Mouse (Mus musculus) lung, embryonic 16.5 days (tissue): ENCODE results near the gene Vsig2. TPM values are rescaled to one million over a fixed set of nuclear protein-coding genes. Genes with fewer than 3 reads are reported as not detected.

Source experiments
- ATAC-seq: fragments of 200-750 bp; cut with Nextera tagmentation; 2 replicates; pipeline ENCODE4 v1.8.0; 2017; ENCODE audit warnings: low read depth, mild to moderate bottlenecking, moderate library complexity
- H3K27ac ChIP-seq: fragments of 300-500 bp; sonication (generic); 2 replicates; pipeline ENCODE4 v1.5.1; 2014; ENCODE audit warnings: mild to moderate bottlenecking, control low read depth, low read length
- H3K27me3 ChIP-seq: fragments of 300-500 bp; sonication (generic); 2 replicates; pipeline ENCODE4 v1.6.1; 2014; ENCODE audit warnings: low read depth, low read length, mixed read lengths; ENCODE audit not compliant: control insufficient read depth, insufficient read depth
- H3K36me3 ChIP-seq: fragments of 300-500 bp; sonication (generic); 2 replicates; pipeline ENCODE4 v1.6.1; 2014; ENCODE audit warnings: low read length; ENCODE audit not compliant: control insufficient read depth, insufficient read depth
- H3K4me1 ChIP-seq: fragments of 300-500 bp; sonication (generic); replicated peaks from 2 replicates; pipeline ENCODE4 v1.6.1; 2014; ENCODE audit warnings: low read length, mixed read lengths; ENCODE audit not compliant: control insufficient read depth, insufficient read depth
- H3K4me2 ChIP-seq: fragments of 300-500 bp; sonication (generic); 2 replicates; pipeline ENCODE4 v1.6.1; 2014; ENCODE audit warnings: low read depth, low read length, control low read depth
- H3K4me3 ChIP-seq: fragments of 300-500 bp; sonication (generic); 2 replicates; pipeline ENCODE4 v1.5.1; 2014; ENCODE audit warnings: mild to moderate bottlenecking, low read length, control low read depth
- H3K9ac ChIP-seq: fragments of 300-500 bp; sonication (generic); 2 replicates; pipeline ENCODE4 v1.6.1; 2014; ENCODE audit warnings: low read length, control low read depth
- H3K9me3 ChIP-seq: fragments of 300-500 bp; sonication (generic); 2 replicates; pipeline ENCODE4 v1.6.1; 2016; ENCODE audit warnings: low read length; ENCODE audit not compliant: control insufficient read depth
- WGBS: fragments of 180-500 bp; shearing (Covaris S2); extraction: QIAGEN DNeasy Blood & Tissue Kit; methylation state at CpG from one replicate; pipeline ENCODE4 v1.1.7; 2014; 5-methylcytosine and 5-hydroxymethylcytosine counted together
- polyA plus RNA-seq: library from polyadenylated mRNA; unstranded; fragments of >200 nt; fragmentation: Nextera tagmentation; extraction: Ambion mirVana; gene quantifications from 2 replicates; pipeline ENCODE4 v1.2.1, GENCODE M21; 2015

Vsig2 gene
- polyA plus RNA-seq, 1 experiment from 2014 or later, result 40.2 TPM

DNA sequence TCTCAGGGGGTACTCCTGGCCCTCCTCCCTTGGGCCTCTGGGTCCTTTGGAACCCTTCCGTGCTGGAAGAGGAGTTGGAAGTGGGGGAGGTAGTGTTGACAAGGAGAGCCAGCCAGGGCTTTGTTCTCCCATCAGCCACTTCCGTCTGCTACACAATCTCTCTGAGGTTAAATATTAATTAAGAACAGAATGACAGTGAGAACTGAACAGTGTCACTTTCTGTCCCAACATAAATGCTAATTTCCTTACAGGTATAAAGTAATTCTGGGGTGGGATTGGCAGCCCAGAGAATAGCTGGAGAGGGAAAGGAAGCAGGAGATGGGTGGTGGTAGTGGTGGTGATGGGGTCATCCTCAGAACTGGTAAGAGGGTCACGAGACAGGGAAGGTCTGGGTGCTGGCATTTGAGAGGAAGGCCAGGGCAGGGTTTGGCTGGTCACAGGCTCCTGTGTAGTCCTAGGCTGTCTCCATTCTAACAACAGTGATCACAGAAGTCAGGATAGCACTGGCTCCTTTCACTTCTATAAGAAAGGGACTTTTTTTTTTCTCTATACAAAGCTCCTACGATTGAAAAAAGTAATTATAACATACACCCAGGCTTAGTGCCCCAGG lies 29.7 kb downstream of the Vsig2 start:
- Histone ChIP-seq H3K4me3 (no peak overlapping the region), H3K9me3 (no peaks in the 10 kb centered on the region), H3K4me2 (peak overlapping the region; percentile 39), H3K27me3 (no peaks in the 10 kb centered on the region), H3K27ac (peak overlapping the region; percentile 45; the same call in 1 of the 2 replicates), H3K9ac (peak overlapping the region; percentile 29; the same call in 1 of the 2 replicates), H3K36me3 (no peaks in the 10 kb centered on the region), H3K4me1 (peaks cover 20% of the 10 kb centered on the region)
- WGBS, result 35% methylated on average over 4 of the region's 4 CpGs
- peak; percentile 64; the same call in 1 of the 2 replicates for ATAC-seq

DNA sequence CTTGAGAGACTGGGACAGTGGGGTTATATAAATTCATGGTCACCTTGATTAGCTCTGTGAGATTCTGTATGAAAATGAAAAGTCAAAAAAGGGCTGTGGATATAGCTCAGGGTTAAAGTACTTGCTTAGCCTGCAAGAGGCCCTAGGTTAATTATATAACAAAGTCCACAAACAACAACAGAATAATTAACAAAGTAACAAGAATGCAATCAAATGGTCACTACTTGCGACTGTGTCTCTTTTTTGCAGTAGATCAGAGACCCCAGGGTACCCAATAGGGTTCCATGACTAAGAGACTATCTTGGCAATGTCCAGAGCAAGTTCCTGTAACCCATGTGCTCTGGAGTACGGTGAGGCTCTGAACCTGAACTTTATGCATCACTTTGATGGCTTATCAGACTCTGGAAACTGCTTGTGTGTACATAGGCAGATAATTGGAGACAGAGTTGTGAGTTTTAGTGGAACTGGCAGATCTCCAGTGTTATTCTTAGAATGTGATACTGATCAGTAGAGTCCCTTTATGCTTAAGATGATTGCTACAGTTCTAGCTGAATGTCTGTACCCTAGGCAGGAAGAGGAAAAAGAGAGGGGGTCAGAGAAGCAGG lies 30.3 kb downstream of the Vsig2 start:
- H3K27me3 ChIP-seq, result no peaks in the 10 kb centered on the region
- H3K27ac ChIP-seq, result no peak overlapping the region
- H3K9ac ChIP-seq, result no peak overlapping the region
- H3K4me1 ChIP-seq, result peaks cover 20% of the 10 kb centered on the region
- 52% methylated on average over 2 of the region's 2 CpGs for WGBS
- H3K36me3 ChIP-seq, result no peaks in the 10 kb centered on the region
- no peak for ATAC-seq
- H3K9me3 ChIP-seq, result no peaks in the 10 kb centered on the region
- H3K4me3 ChIP-seq, result no peak overlapping the region
- no peak overlapping the region for H3K4me2 ChIP-seq

- no peak overlapping the region for H3K27ac ChIP-seq
- no peak for ATAC-seq
Measured at GRCm38 (mm10) chr9:37572204-37572876, 33.3 kb downstream of the Vsig2 start.

GRCm38 (mm10) chr9:37576436-37576930 lies 37.4 kb downstream of the Vsig2 start:
- no peaks in the 10 kb centered on the region for H3K4me1 ChIP-seq
- H3K9me3 ChIP-seq, result no peaks in the 10 kb centered on the region
- H3K27me3 ChIP-seq, result no peaks in the 10 kb centered on the region
- 30% methylated on average over 14 of the region's 14 CpGs for WGBS
- H3K27ac ChIP-seq, result no peak overlapping the region
- ATAC-seq, result no peak
- no peak overlapping the region for H3K4me3 ChIP-seq
- H3K9ac ChIP-seq, result no peak overlapping the region
- H3K36me3 ChIP-seq, result no peaks in the 10 kb centered on the region
- H3K4me2 ChIP-seq, result no peak overlapping the region

More at GRCm38 (mm10) chr9:37572204-37572876, 33.3 kb downstream of the Vsig2 start:
- no peak overlapping the region for H3K4me3 ChIP-seq
- H3K4me2 ChIP-seq, result no peak overlapping the region
- H3K27me3 ChIP-seq, result no peaks in the 10 kb centered on the region
- H3K36me3 ChIP-seq, result no peaks in the 10 kb centered on the region
- peaks cover 20% of the 10 kb centered on the region for H3K4me1 ChIP-seq
- H3K9ac ChIP-seq, result no peak overlapping the region
- 44% methylated on average over 3 of the region's 3 CpGs for WGBS
- H3K9me3 ChIP-seq, result no peaks in the 10 kb centered on the region

DNA sequence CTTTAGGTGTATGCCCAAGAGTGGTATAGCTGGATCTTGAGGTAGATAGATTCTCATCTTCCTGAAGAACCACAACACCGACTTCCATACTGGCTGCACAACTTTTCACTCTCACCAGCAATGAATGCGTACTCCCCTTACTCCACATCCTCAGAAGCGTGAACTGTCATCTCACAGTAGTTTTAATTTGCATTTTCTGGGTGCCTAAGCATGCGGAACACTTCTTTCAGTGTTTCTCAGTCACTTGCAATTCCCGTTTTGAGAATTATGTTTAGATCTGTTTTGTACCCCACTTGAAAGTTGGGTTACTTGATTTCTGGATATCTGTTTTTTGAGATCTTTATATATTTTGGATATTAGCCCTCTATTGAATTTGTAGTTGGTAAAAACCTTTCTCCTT lies 44.5 kb downstream of the Vsig2 start:
- H3K4me1 ChIP-seq, result no peaks in the 10 kb centered on the region
- 81% methylated on average over 5 of the region's 5 CpGs for WGBS
- no peak for ATAC-seq
- no peak overlapping the region for H3K27ac ChIP-seq
- no peak overlapping the region for H3K4me3 ChIP-seq
- no peak overlapping the region for H3K9ac ChIP-seq
- no peaks in the 10 kb centered on the region for H3K27me3 ChIP-seq
- no peaks in the 10 kb centered on the region for H3K9me3 ChIP-seq
- H3K36me3 ChIP-seq, result no peaks in the 10 kb centered on the region
- H3K4me2 ChIP-seq, result no peak overlapping the region

DNA sequence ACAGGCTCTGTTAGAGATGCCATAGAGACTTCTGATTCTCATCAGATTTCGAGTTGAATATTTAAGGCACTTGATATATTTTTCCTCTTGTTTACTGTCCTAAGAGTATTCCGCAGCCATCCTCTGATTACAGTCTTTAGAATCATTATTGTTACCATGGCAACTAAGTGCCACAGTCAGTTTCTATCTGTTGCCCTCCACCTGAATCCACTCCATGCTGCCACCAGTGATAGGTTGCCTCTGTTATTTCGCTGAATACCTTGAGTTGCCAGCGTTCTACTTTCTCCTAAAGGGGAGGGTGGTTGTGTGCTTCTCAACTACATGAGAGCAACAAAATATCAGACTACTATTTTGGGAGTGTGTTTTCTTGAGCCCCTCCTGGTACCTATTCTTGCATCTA lies 47.7 kb downstream of the Vsig2 start:
- H3K9ac ChIP-seq, result no peak overlapping the region
- H3K9me3 ChIP-seq, result no peaks in the 10 kb centered on the region
- WGBS, result 63% methylated on average over 4 of the region's 4 CpGs
- H3K4me1 ChIP-seq, result no peaks in the 10 kb centered on the region
- no peak for ATAC-seq
- H3K36me3 ChIP-seq, result no peaks in the 10 kb centered on the region
- no peak overlapping the region for H3K27ac ChIP-seq
- H3K4me3 ChIP-seq, result no peak overlapping the region
- H3K4me2 ChIP-seq, result no peak overlapping the region
- no peaks in the 10 kb centered on the region for H3K27me3 ChIP-seq

- Histone ChIP-seq H3K4me3 (no peak overlapping the region), H3K27me3 (no peaks in the 10 kb centered on the region), H3K27ac (no peak overlapping the region), H3K4me1 (no peaks in the 10 kb centered on the region), H3K36me3 (no peaks in the 10 kb centered on the region), H3K9ac (no peak overlapping the region), H3K9me3 (no peaks in the 10 kb centered on the region), H3K4me2 (no peak overlapping the region)
- no peak for ATAC-seq
- 89% methylated on average over 4 of the region's 4 CpGs for WGBS
Measured at GRCm38 (mm10) chr9:37590381-37590780, 51.3 kb downstream of the Vsig2 start.

DNA sequence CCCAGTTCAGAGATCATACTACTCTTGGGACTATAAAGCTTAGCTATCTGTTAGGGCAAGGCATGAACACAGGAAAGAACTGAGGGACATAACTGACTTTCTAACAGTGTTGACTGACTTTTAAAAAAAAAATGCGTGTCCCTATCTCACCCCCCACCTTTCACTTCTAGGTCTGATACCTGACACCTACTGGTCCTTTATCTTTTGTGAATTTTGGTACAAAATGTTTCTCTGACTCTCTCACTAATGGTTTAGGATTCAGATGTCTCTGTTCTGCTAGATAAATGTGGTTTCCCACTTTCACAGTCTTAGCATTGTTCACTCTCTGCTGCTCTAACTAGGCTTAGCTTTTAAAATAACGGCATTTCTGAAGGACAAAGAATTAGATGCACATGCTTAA lies 53.0 kb downstream of the Vsig2 start:
- H3K27me3 ChIP-seq, result no peaks in the 10 kb centered on the region
- no peaks in the 10 kb centered on the region for H3K36me3 ChIP-seq
- H3K4me2 ChIP-seq, result no peak overlapping the region
- no peaks in the 10 kb centered on the region for H3K9me3 ChIP-seq
- WGBS, result 70% methylated on average over 2 of the region's 2 CpGs
- H3K4me3 ChIP-seq, result no peak overlapping the region
- no peaks in the 10 kb centered on the region for H3K4me1 ChIP-seq
- no peak overlapping the region for H3K9ac ChIP-seq
- H3K27ac ChIP-seq, result no peak overlapping the region
- ATAC-seq, result no peak

DNA sequence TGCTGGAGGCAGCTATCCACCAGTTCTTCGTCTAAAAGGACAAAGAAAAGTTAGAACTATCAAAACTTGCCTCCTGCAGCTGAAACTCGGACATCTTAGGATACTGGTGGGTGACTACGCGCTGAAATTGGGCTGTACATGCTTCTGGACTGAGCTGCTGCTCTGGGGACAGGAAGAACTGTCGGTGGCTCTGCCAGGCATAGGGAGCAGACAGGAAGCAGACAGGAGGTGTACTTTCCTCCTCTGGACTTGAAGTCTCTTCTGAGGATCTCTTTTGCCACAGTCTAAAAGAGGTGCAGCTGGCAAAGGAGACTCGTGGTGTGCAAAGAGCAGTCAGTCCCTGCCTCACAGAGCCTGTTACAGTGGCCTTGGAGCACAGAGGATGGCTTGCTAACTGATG lies 53.6 kb downstream of the Vsig2 start:
- Histone ChIP-seq H3K27me3 (no peaks in the 10 kb centered on the region), H3K9me3 (no peaks in the 10 kb centered on the region), H3K4me3 (no peak overlapping the region)

More for the DNA sequence above, 53.6 kb downstream of the Vsig2 start:
- Histone ChIP-seq H3K27ac (no peak overlapping the region), H3K36me3 (no peaks in the 10 kb centered on the region), H3K9ac (no peak overlapping the region), H3K4me2 (no peak overlapping the region), H3K4me1 (no peaks in the 10 kb centered on the region)
- no peak for ATAC-seq
- 39% methylated on average over 6 of the region's 6 CpGs for WGBS
